Mouse (Mus musculus) leukemia stem cell, adult 10-12 weeks (primary cell): ENCODE measurements around the gene Nppb. TPM values are rescaled to one million over a fixed set of nuclear protein-coding genes. Genes with fewer than 3 reads are reported as not detected.

ENCODE experiments used
- polyA plus RNA-seq: library from polyadenylated mRNA; stranded (reverse); fragments of >175 nt; gene quantifications from 2 replicates; pipeline ENCODE4 v1.2.3, GENCODE M21; 2012; ENCODE audit warnings: low replicate concordance

Nppb gene
- polyA plus RNA-seq: not detected in 2 replicates

DNA sequence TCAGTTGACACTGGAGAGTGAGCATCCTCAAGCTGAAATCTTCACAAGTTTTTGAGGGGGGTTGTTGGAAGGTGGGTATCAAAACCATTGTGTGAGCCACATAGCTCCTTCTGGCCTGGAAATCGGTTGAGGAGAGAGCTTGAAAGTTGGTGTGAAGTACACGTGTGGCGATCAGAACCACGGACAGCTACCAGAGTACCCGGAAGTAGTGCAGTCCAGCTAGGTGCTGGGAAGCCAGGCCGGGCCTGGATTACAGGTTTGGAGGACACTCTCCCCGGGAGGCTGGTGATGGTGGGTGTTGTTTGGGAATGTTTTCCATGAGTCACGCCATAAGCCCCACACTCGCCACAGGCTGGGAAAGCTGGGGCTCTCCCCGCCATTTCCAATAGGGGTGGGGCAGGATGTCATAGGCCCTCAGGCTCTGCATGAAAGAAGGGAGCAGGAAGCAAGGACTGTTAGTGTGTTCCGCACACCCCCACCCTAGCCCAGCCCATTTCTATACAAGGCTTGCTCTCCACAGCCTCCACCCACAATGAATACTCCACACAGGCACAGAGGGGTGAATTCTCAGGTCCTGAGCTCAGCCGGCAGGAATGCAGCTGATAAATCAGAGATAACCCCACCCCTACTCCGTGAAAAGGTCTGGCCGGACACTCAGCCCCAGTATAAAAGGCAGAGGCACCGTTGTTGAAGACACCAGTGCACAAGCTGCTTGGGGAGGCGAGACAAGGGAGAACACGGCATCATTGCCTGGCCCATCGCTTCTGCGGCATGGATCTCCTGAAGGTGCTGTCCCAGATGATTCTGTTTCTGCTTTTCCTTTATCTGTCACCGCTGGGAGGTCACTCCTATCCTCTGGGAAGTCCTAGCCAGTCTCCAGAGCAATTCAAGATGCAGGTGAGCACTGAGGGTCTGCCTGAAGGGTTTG is at the start of gene Nppb:
Nppb (plus strand) TSS at position 584 of the 928 bp plus-strand sequence.

DNA sequence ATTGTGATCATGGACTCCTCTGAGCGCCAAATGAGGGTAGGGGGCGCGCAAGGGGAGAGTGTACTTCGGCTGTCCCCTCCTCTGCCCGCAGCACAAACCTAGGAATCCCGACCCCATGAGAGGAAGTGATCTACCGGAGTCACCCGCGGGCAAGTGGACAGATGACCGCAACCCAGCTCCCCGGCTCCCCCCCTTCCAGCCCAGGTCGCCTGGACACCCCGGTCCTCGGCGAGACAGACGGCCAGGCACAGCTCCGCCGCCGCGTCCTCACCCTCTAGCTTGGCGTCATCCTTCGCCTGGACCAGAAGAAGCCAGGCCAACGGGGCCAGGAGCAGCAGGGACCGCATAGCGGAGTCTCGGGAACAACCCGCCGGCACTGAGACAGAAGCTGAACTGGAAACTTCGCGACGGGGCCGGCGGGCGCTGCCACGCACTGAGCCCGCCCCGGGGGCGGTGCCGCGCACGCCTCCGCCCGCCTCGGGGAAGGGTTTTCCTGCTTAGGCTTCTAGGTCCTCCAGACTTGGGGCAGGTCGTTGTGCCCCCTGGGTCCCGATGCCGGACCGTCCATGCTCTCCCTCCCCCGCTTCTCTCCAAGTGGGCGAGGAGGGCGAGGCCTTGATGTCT is 49.1 kb upstream of the Nppb start, which contains the start of gene Plod1:
Plod1 (minus strand) TSS at position 437 of the 624 bp plus-strand sequence.

DNA sequence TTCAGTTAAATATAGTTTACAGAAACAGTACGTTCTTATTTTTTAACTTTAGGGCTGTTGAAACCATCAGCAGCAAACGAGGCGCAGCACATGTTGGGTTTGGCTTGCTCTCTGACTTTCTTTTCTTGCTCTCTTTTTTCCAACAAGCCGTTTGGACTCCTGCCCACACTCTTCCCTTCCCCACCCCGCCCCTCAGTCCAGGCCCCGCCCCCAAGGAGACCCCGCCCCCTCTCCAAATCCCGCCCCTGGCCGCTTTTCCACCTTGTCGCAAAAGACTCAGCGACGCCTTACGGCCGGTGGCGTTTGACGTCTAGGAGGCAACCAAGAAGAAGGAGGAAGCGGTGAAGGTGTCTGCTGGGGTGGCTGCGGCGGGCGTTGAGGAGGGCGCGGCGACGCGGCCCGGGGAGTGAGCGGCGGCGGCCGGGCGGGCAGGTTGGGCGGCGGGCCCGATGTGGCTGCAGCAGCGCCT is 45.0 kb upstream of the Nppb start, which contains the start of gene 2510039O18Rik:
2510039O18Rik (plus strand) TSS at position 320 of the 469 bp plus-strand sequence.

DNA sequence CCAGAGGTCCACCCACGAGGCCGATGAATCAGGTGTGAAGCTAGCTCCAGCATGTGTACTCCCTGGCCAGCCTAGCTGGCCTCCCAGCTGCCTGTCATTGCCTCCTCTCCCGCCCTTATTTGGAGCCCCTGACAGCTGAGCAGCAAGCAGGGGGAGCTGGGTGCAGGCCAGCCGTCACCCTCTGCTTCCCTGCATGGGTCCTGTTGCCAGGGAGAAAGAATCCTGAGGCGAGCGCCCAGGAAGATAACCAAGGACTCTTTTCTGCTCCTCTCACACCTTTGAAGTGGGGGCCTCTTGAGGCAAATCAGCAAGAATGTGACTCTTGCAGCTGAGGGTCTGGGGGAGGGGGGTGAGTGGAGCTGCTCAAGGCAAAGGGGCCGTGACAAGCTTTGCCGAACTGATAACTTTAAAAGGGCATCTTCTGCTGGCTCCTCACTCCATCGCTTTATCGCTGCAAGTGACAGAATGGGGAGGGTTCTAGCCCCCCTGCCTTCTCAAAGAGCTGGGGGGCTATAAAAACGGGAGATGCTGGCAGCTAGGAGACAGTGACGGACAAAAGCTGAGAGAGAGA is 14.7 kb downstream of the Nppb start, which contains the start of gene Nppa:
Nppa (plus strand) TSS at position 521 of the 571 bp plus-strand sequence.

Other genes starting within 250 kb of the Nppb start
- 0.97 and 5.5 TPM in 2 replicates for gene Zfp984, start 176.0 kb upstream of the Nppb start, polyA plus RNA-seq
- gene Zfp933, start 137.4 kb upstream of the Nppb start, polyA plus RNA-seq: 0.33 TPM in 1 of 2 replicates, not detected in the other
- gene Miip, start 117.0 kb upstream of the Nppb start, polyA plus RNA-seq: 164 and 215 TPM in 2 replicates
- 0.34 and 0.38 TPM in 2 replicates for gene Fv1, start 116.8 kb upstream of the Nppb start, polyA plus RNA-seq
- 16.8 and 46.1 TPM in 2 replicates for gene Mfn2, start 81.1 kb upstream of the Nppb start, polyA plus RNA-seq
- gene Plod1, start 49.0 kb upstream of the Nppb start, polyA plus RNA-seq: 5.4 and 8.1 TPM in 2 replicates
- gene 2510039O18Rik, start 44.9 kb upstream of the Nppb start, polyA plus RNA-seq: 97.1 and 132 TPM in 2 replicates
- gene Nppa, start 14.9 kb downstream of the Nppb start, polyA plus RNA-seq: not detected in 2 replicates
- gene Clcn6, start 53.0 kb downstream of the Nppb start, polyA plus RNA-seq: 1.5 and 1.6 TPM in 2 replicates
- 14.7 and 23.3 TPM in 2 replicates for gene Mthfr, start 53.3 kb downstream of the Nppb start, polyA plus RNA-seq
- 3.4 and 11.6 TPM in 2 replicates for gene Agtrap, start 102.2 kb downstream of the Nppb start, polyA plus RNA-seq
- gene Mad2l2, start 144.6 kb downstream of the Nppb start, polyA plus RNA-seq: 18.3 and 24.2 TPM in 2 replicates
- 0.03 and 0.17 TPM in 2 replicates for gene Draxin, start 144.9 kb downstream of the Nppb start, polyA plus RNA-seq
- gene Fbxo6, start 166.4 kb downstream of the Nppb start, polyA plus RNA-seq: 22.6 and 24.6 TPM in 2 replicates
- gene Fbxo44, start 174.7 kb downstream of the Nppb start, polyA plus RNA-seq: 8.9 and 13.4 TPM in 2 replicates
- gene Fbxo2, start 174.8 kb downstream of the Nppb start, polyA plus RNA-seq: 0.55 and 1.0 TPM in 2 replicates